Mouse (Mus musculus): ENCODE results near the gene Snx18. TPM values are rescaled to one million over a fixed set of nuclear protein-coding genes. Genes with fewer than 3 reads are reported as not detected.

Gene Snx18
- polyA plus RNA-seq, 1 experiment from 2014 or later: 11.3 TPM

DNA sequence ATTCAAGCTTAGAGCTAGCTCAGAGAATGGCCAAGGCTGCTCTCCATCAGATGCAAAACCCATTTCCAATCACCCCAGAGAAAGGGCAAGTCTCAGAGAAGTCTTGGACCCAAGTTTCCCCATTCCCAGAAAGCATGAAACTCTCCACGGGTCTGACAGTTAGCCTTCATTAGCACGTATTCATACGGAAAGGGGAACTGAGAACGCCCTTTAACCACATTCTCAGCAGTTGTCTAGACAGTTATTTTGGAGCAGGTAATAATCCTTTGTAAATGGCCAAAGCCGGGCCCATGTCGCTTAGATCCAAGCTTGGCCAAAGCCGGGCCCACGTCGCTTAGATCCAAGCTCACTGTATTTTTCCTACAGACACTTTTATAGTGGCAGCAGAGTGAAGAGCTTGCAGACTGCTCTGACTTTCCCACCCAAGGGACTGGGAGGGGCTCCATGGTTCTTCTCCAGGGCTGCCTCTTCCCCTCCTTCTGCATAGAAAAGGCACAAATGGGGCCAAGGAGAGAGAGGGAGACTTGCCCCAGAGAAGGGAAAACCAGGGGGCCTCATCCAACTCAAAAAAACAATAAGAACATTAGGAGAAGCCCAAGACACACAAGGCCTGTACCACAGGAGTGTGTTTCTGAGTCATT is 46.2 kb downstream of the Snx18 start:
- Histone ChIP-seq H3K4me1 (replicated peaks) (no peaks in the 10 kb centered on the region), H3K9me3 (no peaks in the 10 kb centered on the region), H3K36me3 (no peaks in the 10 kb centered on the region), H3K27me3 (no peaks in the 10 kb centered on the region), H3K27ac (replicated peaks) (no peak overlapping the region), H3K9ac (no peak overlapping the region), H3K4me3 (no peak overlapping the region), H3K4me2 (no peak overlapping the region)
- no peak for ATAC-seq (ENCODE audit: low FRiP score, low read depth)
- WGBS: 89% methylated on average over 9 of the region's 9 CpGs

DNA sequence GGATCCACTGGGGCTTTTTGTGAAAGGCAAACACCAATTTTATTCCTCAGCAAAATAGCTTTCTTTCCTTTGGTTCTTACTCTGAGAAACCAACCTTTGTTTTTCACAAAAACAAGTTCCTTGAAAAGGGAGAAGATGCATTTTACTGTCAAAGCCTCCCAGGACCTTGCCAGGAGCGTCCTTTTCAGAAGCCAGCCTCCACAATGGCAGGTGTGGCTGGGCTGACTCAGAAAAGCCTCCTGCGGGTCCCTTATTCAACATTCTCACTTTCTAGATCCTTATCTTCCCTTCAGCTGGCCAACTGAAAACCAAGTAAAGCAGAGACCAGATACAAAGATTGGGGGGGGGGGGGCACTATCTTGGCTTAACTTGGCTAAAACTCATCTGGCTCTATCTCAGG is 48.8 kb downstream of the Snx18 start:
- no peaks in the 10 kb centered on the region for H3K27me3 ChIP-seq
- H3K27ac ChIP-seq (replicated peaks): no peak overlapping the region
- no peaks in the 10 kb centered on the region for H3K4me1 ChIP-seq (replicated peaks)
- no peaks in the 10 kb centered on the region for H3K9me3 ChIP-seq
- H3K4me2 ChIP-seq: no peak overlapping the region
- WGBS: 17% methylated on average over 2 of the region's 2 CpGs
- no peak overlapping the region for H3K9ac ChIP-seq
- H3K36me3 ChIP-seq: no peaks in the 10 kb centered on the region
- H3K4me3 ChIP-seq: no peak overlapping the region
- no peak for ATAC-seq (ENCODE audit: low FRiP score, low read depth)

DNA sequence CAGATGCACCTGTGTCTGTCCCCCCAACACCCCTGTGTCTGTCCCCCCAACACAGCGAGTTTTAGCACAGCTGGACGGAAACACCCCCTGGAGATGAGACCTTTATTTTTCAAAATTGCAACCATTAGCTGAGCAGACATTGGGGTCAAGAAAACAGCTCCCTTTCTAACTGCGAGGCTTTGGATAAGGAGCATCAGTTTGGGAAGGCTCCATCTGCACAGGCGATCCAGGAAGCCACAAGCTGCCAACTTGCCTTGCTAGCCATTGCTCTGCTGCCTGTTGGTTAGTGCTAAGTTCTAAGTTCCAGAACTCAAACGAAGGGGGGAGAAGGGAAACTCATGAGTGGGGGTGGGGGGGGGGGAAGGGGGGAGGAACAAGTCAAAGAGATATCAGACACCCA is 51.4 kb downstream of the Snx18 start:
- H3K4me3 ChIP-seq: no peak overlapping the region
- H3K4me2 ChIP-seq: no peak overlapping the region
- H3K4me1 ChIP-seq (replicated peaks): no peaks in the 10 kb centered on the region
- no peak overlapping the region for H3K27ac ChIP-seq (replicated peaks)
- 86% methylated on average over 5 of the region's 5 CpGs for WGBS
- H3K36me3 ChIP-seq: no peaks in the 10 kb centered on the region
- no peak for ATAC-seq (ENCODE audit: low FRiP score, low read depth)
- no peak overlapping the region for H3K9ac ChIP-seq
- no peaks in the 10 kb centered on the region for H3K9me3 ChIP-seq
- H3K27me3 ChIP-seq: no peaks in the 10 kb centered on the region

DNA sequence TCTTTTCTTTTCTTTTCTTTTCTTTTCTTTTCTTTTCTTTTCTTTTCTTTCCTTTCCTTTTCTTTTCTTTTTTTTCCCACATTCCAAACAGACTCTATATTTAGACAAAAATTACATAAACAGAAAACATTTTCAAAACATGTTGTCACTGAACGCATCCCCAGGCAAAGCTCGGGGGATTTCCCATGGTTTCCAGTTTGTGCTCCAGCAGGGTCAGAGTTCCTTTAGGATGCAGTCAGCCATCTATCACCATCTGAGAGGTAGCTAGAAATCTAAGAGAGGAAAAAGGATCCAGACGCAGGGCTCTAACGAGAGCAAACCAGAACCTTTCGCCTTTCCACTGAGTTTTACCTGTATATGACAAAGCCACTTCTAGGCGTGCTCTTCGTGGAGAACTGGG is 52.0 kb downstream of the Snx18 start:
- ATAC-seq (ENCODE audit: low FRiP score, low read depth): no peak
- Histone ChIP-seq H3K4me3 (no peak overlapping the region), H3K9ac (no peak overlapping the region), H3K4me2 (no peak overlapping the region), H3K36me3 (no peaks in the 10 kb centered on the region), H3K4me1 (replicated peaks) (no peaks in the 10 kb centered on the region), H3K27ac (replicated peaks) (no peak overlapping the region), H3K9me3 (no peaks in the 10 kb centered on the region), H3K27me3 (no peaks in the 10 kb centered on the region)
- WGBS: 91% methylated on average over 7 of the region's 7 CpGs

DNA sequence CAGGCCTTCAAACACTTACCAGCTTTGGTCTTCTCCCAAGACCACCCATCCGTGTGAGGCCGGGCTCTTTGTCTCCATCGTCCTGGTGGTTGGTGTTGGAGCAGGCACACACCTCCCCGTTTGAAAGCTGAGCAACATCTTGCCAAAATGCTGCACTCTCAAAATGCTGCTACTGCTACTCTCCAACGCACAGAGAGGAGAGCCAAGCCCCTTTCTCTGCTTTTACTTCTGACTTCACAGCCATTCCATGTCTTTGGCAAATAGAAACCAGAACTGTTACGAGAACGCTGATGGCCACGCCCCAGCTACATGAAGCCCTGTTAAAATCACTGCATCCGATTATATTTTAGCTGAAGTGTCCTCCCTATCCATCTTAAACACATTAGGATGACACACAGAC is 58.7 kb downstream of the Snx18 start:
- 90% methylated on average over 9 of the region's 9 CpGs for WGBS
- H3K27me3 ChIP-seq: no peaks in the 10 kb centered on the region
- no peaks in the 10 kb centered on the region for H3K4me1 ChIP-seq (replicated peaks)
- H3K4me3 ChIP-seq: no peak overlapping the region
- ATAC-seq (ENCODE audit: low FRiP score, low read depth): no peak
- H3K36me3 ChIP-seq: no peaks in the 10 kb centered on the region
- H3K9me3 ChIP-seq: no peaks in the 10 kb centered on the region
- no peak overlapping the region for H3K27ac ChIP-seq (replicated peaks)
- no peak overlapping the region for H3K4me2 ChIP-seq
- H3K9ac ChIP-seq: no peak overlapping the region

DNA sequence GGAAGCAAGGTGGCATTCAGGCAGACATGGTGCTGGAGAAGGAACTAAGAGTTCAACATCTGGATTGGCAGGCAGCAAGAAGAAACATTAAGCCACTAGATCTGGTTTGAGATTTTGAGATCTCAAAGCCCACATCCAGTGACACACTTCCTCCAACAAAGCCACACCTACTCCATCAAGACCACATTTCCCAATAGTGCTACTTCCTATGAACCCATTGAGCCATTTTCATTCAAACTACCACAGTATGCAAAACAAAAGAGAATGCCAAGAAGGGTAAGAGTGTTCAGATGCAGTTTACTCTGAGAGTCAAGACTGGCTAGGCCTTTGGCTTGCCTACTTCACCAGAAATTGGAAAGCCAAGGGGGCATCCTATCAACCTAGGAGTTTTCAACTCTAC is 61.8 kb downstream of the Snx18 start:
- Histone ChIP-seq H3K27ac (replicated peaks) (no peak overlapping the region), H3K4me3 (no peak overlapping the region), H3K9me3 (no peaks in the 10 kb centered on the region), H3K4me1 (replicated peaks) (no peaks in the 10 kb centered on the region), H3K4me2 (no peak overlapping the region), H3K9ac (no peak overlapping the region), H3K27me3 (no peaks in the 10 kb centered on the region), H3K36me3 (no peaks in the 10 kb centered on the region)
- ATAC-seq (ENCODE audit: low FRiP score, low read depth): no peak

DNA sequence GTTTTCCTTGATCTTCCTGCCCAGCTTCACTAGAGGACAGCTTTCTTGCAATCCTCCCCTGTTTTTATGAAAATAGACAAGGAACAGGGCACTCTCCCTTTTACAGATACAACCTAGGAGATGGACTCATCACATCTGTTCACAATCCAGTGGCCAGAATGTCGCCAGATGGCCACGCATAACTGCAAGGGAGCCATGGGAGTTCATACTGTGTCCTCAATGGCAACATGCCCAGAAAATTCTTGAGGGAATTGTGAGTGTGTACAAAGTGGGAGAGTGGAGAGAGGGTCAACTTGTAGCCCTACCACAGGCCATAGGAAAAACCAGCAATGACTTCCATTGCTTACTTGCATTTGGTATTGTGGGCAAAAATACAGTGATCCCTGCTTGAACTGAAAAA is 63.1 kb downstream of the Snx18 start:
- Histone ChIP-seq H3K9me3 (no peaks in the 10 kb centered on the region), H3K9ac (no peak overlapping the region), H3K4me2 (no peak overlapping the region), H3K27me3 (no peaks in the 10 kb centered on the region), H3K4me1 (replicated peaks) (no peaks in the 10 kb centered on the region), H3K27ac (replicated peaks) (no peak overlapping the region), H3K36me3 (no peaks in the 10 kb centered on the region), H3K4me3 (no peak overlapping the region)
- no peak for ATAC-seq (ENCODE audit: low FRiP score, low read depth)
- 72% methylated on average over 2 of the region's 2 CpGs for WGBS

DNA sequence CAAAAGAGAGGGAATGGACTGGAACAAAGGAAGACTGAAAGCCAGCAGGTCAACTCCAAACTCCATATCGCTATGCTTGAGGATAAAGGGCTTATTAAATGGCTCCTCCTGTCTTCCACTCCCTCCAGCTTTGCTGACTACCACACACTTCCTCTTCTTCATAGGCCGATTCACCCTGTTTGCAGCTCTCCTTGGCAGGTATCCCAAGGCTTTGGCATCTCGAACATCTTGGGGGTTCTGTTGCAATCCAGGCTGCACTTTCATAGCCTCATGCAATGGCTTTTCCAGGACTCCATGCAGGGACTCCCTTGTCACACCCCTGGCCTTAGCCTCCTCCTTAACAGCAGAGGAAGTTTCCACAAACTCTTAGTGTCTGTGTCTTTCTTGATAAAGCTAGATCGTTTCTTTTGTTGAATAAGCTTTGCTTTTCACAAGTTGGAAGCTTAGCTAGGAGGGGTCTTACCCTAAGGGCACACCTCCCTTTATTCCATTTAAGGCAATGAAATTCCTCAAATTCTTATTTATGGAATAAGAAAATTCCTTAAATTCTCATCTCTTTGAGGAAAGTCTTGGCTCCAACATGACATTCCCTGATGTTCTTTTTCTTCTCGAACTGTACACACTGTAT is 64.6 kb downstream of the Snx18 start:
- no peak overlapping the region for H3K9ac ChIP-seq
- no peaks in the 10 kb centered on the region for H3K27me3 ChIP-seq
- no peak overlapping the region for H3K4me3 ChIP-seq
- 87% methylated on average over 5 of the region's 5 CpGs for WGBS
- no peak overlapping the region for H3K27ac ChIP-seq (replicated peaks)
- H3K4me2 ChIP-seq: no peak overlapping the region
- H3K4me1 ChIP-seq (replicated peaks): no peaks in the 10 kb centered on the region
- ATAC-seq (ENCODE audit: low FRiP score, low read depth): no peak
- no peaks in the 10 kb centered on the region for H3K36me3 ChIP-seq
- H3K9me3 ChIP-seq: no peaks in the 10 kb centered on the region

DNA sequence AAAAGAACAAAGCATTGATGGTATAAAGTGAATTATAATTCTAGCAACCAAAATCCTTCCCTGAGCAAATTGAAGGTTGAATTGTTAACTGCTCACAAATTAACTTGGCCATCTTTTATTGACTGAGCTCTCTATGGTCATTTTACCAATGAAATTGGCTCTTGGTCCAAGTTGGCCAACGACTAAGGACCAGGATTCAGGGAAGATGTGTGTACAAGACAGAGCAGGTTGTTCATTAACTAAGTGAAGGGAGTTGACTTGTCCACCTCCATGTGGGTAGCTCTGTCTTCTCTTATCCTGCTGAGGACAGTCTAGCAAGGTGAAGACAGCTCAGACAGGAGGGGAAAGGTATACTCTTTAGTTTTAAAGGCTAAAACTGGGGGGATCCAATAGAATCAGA is 66.0 kb downstream of the Snx18 start:
- Histone ChIP-seq H3K27me3 (no peaks in the 10 kb centered on the region), H3K4me3 (no peak overlapping the region), H3K27ac (replicated peaks) (no peak overlapping the region), H3K4me1 (replicated peaks) (no peaks in the 10 kb centered on the region), H3K9ac (no peak overlapping the region), H3K4me2 (no peak overlapping the region), H3K9me3 (no peaks in the 10 kb centered on the region), H3K36me3 (no peaks in the 10 kb centered on the region)
- no peak for ATAC-seq (ENCODE audit: low FRiP score, low read depth)
- WGBS: 89% methylated on average over 1 of the region's 1 CpGs

DNA sequence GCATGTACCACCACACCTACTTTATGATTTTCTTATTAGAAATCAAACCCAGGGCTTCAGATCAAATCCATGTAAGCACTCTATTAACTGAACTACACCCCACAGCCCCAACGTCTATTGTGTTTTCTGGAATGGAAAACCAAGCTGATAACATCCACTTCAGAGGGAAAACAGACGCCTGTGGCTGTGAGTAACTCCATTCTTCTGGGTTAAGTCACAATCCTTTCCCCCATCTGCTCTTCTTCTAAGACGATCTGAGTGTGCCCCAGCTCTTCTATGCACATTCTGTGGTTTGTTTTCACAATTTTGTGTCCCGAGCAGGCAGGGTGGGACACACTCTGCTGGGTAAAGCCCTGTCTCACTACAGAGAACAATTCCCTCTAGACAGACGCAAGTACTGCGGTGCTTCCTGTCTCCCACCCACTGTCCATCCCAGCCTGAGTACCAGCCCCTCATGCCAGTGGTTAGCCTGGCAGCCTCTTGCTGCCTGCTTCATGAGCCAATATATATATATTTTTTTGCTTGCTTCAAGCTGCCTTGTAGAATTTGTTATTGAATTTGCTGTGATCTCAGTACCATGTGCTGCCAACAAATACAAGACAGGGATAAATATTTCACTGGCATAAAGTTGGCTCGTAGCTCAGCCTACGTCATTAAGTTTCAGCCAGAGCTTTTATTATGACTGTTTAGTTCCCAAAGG is 67.3 kb downstream of the Snx18 start:
- no peak for ATAC-seq (ENCODE audit: low FRiP score, low read depth)
- H3K9me3 ChIP-seq: no peaks in the 10 kb centered on the region
- no peaks in the 10 kb centered on the region for H3K27me3 ChIP-seq
- no peak overlapping the region for H3K9ac ChIP-seq
- no peak overlapping the region for H3K4me3 ChIP-seq
- WGBS: 66% methylated on average over 8 of the region's 8 CpGs
- no peaks in the 10 kb centered on the region for H3K4me1 ChIP-seq (replicated peaks)
- no peaks in the 10 kb centered on the region for H3K36me3 ChIP-seq
- H3K4me2 ChIP-seq: no peak overlapping the region
- H3K27ac ChIP-seq (replicated peaks): no peak overlapping the region

DNA sequence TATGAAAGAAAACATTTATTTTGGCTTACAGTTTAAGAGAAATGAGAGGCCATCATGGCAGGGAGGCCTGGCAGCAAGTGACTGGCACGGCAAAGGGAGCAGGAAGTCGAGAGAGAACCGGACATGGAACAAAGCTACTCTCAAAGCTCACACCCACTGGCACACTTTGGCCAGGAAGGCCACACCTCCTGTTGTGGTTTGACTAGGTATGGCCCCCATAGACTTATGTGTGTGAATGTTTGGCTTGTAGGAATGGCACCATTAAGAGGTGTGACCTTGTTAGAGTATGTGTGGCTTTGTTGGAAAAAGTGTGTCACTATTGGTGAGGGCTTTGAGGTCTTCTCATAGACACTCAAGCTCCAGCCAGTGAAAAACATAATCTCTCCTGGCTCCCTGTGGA is 69.3 kb downstream of the Snx18 start:
- H3K27me3 ChIP-seq: no peaks in the 10 kb centered on the region
- H3K4me2 ChIP-seq: no peak overlapping the region
- no peak overlapping the region for H3K9ac ChIP-seq
- no peaks in the 10 kb centered on the region for H3K9me3 ChIP-seq
- H3K27ac ChIP-seq (replicated peaks): no peak overlapping the region
- no peaks in the 10 kb centered on the region for H3K36me3 ChIP-seq
- no peak for ATAC-seq (ENCODE audit: low FRiP score, low read depth)
- no peak overlapping the region for H3K4me3 ChIP-seq
- H3K4me1 ChIP-seq (replicated peaks): no peaks in the 10 kb centered on the region
- 85% methylated on average over 3 of the region's 3 CpGs for WGBS

DNA sequence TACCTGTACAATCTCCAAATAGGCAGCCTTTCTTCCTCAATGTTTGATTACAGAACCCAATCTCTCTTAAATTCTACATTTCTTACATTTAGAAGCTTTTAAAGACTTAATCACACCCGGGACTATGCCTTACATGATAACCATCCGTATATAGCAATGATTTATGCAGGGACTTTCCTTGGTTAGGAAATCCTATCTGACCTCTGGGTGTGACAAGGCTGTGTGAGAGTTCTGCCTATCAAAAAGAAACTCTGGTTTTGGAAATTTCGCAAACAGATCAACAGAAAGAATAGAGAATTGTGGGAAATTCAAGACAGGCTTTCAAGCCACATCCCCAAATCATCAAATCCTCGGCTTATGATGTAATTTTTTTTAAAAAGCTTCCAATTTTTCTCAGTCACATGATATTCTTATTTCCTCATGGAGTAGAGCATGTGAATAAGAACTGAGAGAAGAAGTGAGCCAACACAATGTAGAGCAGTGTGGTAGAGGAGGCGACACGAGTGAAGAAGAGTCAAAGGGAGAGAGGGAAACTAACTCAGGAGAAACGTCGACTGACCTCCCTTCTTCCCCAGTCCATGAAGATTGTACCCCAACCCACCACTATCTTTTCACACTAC is 70.4 kb downstream of the Snx18 start:
- Histone ChIP-seq H3K27ac (replicated peaks) (no peak overlapping the region), H3K4me2 (no peak overlapping the region), H3K4me1 (replicated peaks) (no peaks in the 10 kb centered on the region), H3K27me3 (no peaks in the 10 kb centered on the region), H3K9me3 (no peaks in the 10 kb centered on the region), H3K9ac (no peak overlapping the region), H3K4me3 (no peak overlapping the region), H3K36me3 (no peaks in the 10 kb centered on the region)
- whole genome bisulfite sequencing: 92% methylated on average over 8 of the region's 8 CpGs
- no peak for ATAC-seq (ENCODE audit: low FRiP score, low read depth)
